Mouse (Mus musculus) ES-Bruce4 (cell line): ENCODE data around the gene Ifitm2.
A peak's percentile ranks its signal among the peaks of the same experiment; 100 is the strongest.

Experiments used
- CTCF ChIP-seq: IDR thresholded peaks from one replicate; pipeline ENCODE4 v1.8.1; 2011; ENCODE audit warnings: low read depth, low read length
- EP300 ChIP-seq: IDR thresholded peaks from 2 replicates; pipeline ENCODE4 v1.6.1; 2011; ENCODE audit warnings: low read depth, low read length; ENCODE audit not compliant: insufficient read depth

DNA sequence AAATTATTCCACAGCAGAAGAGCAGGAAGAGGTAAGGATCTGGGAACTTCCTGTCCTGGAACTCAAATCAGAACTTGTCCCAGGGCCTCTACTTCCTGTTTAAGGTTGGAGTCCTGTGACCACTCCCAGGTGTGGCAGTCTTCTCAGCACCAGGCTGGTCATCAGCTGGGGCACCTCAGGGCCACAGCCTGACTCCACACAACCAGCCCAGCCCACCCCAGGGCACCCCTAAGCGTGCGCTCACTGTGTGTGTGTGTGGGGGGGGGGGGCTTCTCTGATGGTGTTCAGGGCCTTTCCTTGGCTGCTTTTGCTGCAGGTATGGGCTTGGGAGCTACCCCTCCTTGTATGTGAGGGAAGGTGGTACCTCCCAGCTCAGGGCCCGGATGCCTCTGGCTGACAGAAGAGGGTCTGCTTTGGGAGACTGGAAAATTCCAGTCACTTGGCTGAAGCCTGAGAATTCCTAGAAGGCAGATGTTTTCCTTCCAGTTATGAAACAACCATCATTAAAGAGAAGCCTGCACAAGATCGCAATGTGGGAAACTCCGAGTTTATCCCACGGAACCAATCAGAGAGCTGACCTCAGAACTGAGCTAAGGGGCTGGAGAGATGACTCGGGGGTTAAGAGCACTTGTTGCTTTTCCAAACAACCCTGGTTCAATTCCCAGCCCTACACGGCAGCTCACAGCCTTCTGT, 15.8 kb upstream of the Ifitm2 start:
- TF ChIP-seq EP300 (0 out of 2 replicates have a peak, but pooled peaks have one; percentile 4), CTCF (no peak)
